Mouse (Mus musculus): Measurements from ENCODE around the gene Gm20937. TPM values are rescaled to one million over a fixed set of nuclear protein-coding genes. Genes with fewer than 3 reads are reported as not detected.
"Not testable (repeated sequence)": the region's sequence is repeated elsewhere in the genome, so short reads cannot be mapped to it uniquely, and the experiment has no call there.

The Gm20937 gene
- not detected for total RNA-seq (2021)
- long read RNA-seq, experiment 1, result 0 reads
- long read RNA-seq, experiment 2, result 0 reads

DNA sequence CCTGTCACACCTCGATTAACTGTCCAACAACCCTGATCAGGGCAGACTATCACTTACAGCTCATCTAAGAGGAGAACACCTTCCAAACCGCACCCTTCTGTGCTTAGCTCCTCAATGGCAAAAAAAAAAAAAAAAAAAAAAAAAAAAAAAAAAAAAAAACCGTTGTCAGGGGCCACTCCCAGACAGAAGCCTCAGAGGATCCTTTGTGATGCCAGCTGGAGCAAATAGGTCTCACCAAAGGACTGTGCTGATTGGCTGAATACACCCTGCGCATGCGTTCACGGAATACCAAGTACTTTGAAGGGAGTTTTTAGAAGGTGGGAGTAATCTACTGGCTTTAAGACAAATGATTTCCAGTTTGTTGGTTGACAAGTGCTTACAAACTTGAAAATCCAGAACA is at the start of gene Gm20937:
TSS of gene Gm20937 (minus strand) at position 101 of the 400 bp plus-strand sequence.
- DNase-seq, result not testable (repeated sequence)

Other genes with a start within 250 kb of the Gm20937 start
- not detected for gene Gm20816, start 243.1 kb upstream of the Gm20937 start, total RNA-seq (2021)

Data from gastrocnemius, postnatal 25 days (tissue).